Mouse (Mus musculus): ENCODE measurements around the gene Arnt.

Arnt gene

GRCm38 (mm10) chr3:95456367-95456766 is 22.2 kb downstream of the Arnt start:
- in situ Hi-C loops (cut with MboI, MseI): loop anchor here (5.0 kb wide), 1 partner anchor 114 kb away; no protein-coding TSS in a partner anchor

GRCm38 (mm10) chr3:95457758-95458157 is 23.6 kb downstream of the Arnt start:
- in situ Hi-C loops (cut with MboI, MseI): loop anchor here (5.0 kb wide), 1 partner anchor 115 kb away; no protein-coding TSS in a partner anchor

- in situ Hi-C loops (cut with MboI, MseI): loop anchor here (5.0 kb wide), 1 partner anchor 117 kb away; no protein-coding TSS in a partner anchor
Observed at GRCm38 (mm10) chr3:95459381-95459780, 25.2 kb downstream of the Arnt start.

- in situ Hi-C loops (cut with MboI, MseI): no loop called here
Observed at GRCm38 (mm10) chr3:95463852-95464251, 29.7 kb downstream of the Arnt start.

DNA sequence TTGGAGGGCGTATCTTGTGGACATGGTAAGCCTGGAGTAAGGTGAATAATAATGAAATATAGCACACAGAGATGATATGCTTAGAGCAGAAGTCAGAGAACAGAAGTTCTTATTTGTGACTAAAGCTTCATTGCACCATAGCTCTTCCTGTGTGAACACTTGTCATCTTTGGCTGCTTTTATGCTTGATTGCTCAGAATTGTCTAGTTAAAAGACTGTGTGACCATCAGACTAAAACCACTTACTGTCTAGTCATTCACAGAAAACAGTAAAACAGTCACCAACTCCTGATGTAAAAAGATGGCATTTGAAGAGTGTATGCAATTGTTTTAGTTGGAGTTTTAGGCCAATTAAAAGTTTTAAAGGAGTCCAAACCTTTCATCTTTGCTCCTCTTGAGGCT is 44.8 kb downstream of the Arnt start:
- in situ Hi-C loops (cut with MboI, MseI): no loop called here

DNA sequence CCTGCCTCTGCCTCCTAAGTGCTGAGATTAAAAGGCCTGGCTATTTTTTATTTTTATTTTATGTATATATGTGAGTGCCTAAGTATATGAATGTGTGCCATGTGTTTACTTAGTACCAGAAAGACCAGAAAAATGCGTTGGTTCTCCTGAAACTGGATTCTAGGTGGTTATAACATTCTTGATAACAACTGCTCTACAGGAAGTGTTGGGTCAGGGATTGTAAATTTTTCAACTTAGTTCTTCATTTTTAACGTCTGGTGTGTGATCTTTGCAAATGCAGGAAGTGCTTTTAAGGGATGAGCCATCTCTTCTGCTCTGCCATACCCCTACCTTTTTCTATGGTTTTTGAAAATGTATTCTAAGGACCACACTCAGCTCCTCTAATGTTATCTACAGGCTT is 52.2 kb downstream of the Arnt start:
- in situ Hi-C loops (cut with MboI, MseI): no loop called here

GRCm38 (mm10) chr3:95488679-95489078 is 54.5 kb downstream of the Arnt start:
- in situ Hi-C loops (cut with MboI, MseI): no loop called here

GRCm38 (mm10) chr3:95490238-95490637 is 56.0 kb downstream of the Arnt start:
- in situ Hi-C loops (cut with MboI, MseI): no loop called here

GRCm38 (mm10) chr3:95494342-95494741 is 60.2 kb downstream of the Arnt start:
- in situ Hi-C loops (cut with MboI, MseI): no loop called here

- in situ Hi-C loops (cut with MboI, MseI): no loop called here
Observed at GRCm38 (mm10) chr3:95498229-95498628, 64.0 kb downstream of the Arnt start.

GRCm38 (mm10) chr3:95499024-95499423 is 64.8 kb downstream of the Arnt start, which contains the start of gene Ctsk:
Gene Ctsk (plus strand): TSS chr3:95499256.
- in situ Hi-C loops (cut with MboI, MseI): no loop called here

DNA sequence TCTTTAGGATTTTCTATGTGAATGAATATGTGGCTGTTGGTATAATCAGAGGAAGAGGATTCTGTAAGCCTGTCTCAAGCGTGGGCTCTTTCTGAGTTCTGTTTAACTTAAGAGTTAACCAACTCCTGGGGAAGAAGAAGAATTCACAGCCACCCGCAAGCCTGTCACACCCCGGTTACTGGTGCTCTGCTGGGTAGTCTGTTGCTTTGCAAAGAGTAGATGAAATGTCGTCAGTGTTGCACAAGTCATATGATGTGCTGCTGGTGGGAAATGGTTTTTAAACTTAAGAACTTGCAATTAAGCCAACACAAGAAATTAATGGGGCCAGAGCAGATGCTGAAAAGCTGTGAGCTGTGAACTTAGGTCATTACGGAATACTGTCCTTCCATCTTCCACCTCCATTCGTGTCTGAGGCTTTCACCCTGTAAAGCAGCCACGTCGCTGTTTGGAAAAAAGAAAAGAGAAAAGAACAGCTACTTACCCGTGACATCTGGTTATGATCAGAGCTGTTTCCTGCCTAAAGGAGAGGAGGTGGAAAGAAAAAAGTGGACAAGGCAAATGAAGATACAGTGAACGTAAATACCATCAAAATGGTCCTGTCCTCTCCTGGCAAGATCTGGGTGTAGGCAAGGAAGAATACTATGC is 65.4 kb downstream of the Arnt start:
- in situ Hi-C loops (cut with MboI, MseI): no loop called here

DNA sequence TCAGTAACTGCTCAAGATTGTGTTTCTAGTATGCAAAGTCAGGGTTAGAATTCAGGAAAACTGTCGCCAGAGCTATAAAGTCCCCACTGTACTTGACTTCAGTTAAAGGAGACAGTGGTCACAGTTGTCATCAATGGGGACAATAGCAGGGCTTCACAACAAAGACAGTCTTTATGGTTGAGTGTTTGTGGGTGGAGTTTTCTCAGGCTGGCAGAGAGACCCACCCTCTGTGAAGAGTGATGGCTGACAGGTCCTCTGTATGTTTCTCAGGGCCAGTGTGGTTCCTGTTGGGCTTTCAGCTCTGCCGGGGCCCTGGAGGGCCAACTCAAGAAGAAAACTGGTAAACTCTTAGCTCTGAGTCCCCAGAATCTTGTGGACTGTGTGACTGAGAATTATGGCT is 68.1 kb downstream of the Arnt start:
- in situ Hi-C loops (cut with MboI, MseI): no loop called here

DNA sequence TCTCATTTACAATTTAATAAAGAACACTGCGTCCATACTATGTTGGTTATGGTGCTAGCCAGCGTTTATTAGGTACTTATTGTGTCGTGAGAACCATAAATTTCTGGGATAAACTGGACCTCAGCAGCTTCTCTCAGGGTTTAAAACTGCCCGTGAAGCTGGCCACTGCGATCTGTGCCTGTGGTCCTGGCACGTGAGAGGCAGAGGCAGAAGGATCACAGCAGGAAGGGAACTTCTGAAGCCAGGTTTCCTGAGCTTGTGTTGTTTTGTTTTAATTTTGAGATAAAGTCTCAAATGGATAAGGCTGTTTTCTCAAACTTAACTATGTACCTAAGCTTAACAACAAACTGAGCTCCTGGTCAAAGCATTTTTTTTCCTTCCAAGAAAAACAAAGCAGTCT is 75.2 kb downstream of the Arnt start:
- in situ Hi-C loops (cut with MboI, MseI): no loop called here

GRCm38 (mm10) chr3:95511611-95512180 is 77.5 kb downstream of the Arnt start:
- in situ Hi-C loops (cut with MboI, MseI): no loop called here

DNA sequence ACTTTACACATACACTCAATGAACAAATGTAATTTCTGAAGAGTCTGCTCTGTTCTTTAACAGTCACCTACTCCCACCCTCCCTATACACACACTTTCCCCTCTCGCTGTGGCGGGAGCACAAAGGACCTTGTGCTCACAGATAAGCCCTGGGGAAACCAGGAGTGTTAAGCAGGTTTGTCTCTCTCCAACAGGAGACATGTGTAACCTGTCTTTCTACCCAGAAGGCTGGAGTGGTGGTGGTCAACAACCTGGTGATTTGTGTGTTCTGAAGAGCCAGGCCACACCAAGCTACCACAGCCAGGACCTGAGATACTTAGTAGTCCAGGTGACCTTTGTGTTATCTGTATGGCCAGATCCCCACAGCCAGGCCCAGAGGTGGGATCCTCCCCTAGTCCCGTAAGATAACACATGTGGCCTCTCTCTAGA is 82.4 kb downstream of the Arnt start:
- in situ Hi-C loops (cut with MboI, MseI): no loop called here

GRCm38 (mm10) chr3:95517493-95517898 is 83.3 kb downstream of the Arnt start:
- in situ Hi-C loops (cut with MboI, MseI): no loop called here

DNA sequence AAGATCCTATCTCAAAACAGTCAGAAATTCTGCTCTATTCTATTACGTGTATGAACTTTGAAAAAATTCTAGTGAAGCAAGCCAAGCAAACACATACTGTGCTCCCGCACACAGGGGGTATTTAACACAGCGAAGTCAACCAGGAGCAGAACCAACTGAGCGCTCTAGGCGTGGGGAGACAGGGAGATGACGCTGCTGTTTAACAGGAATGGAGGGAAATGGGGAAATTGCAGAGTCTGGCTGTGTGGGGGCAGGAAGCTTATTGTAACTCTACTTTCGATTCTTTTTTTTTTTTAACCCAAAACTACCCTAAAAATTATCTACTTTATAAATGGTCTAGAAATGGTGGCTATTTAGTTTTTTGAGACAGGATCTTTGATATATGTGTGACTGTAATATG is 84.7 kb downstream of the Arnt start:
- in situ Hi-C loops (cut with MboI, MseI): no loop called here

GRCm38 (mm10) chr3:95519315-95519714 is 85.1 kb downstream of the Arnt start:
- in situ Hi-C loops (cut with MboI, MseI): no loop called here

- in situ Hi-C loops (cut with MboI, MseI): no loop called here
Observed at GRCm38 (mm10) chr3:95520100-95520499, 85.9 kb downstream of the Arnt start.

- in situ Hi-C loops (cut with MboI, MseI): no loop called here
Observed at GRCm38 (mm10) chr3:95521168-95521567, 87.0 kb downstream of the Arnt start.

GRCm38 (mm10) chr3:95523662-95524061 is 89.5 kb downstream of the Arnt start:
- in situ Hi-C loops (cut with MboI, MseI): no loop called here

DNA sequence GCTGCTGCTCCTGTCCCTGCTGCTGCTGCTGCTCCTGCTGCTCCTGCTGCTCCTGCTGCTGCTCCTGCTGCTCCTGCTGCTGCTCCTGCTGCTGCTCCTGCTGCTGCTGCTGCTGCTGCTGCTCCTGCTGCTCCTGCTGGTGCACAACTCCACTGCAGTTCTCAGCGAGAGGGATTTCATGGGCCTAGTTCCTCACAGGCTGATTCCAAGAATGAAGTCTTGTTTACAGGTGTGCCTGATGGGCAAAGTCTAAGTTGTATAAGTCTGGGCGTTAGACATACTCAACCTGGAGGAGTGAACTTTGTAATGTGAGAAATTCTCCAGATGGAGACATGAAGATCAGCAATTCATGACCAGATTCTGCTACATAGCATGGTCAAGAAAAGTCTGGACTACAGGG is 90.5 kb downstream of the Arnt start:
- in situ Hi-C loops (cut with MboI, MseI): no loop called here
